Mouse (Mus musculus) limb, embryonic 12.5 days (tissue): ENCODE measurements around the gene Cul9. TPM values are rescaled to one million over a fixed set of nuclear protein-coding genes. Genes with fewer than 3 reads are reported as not detected.
"Not testable (repeated sequence)": the region's sequence is repeated elsewhere in the genome, so short reads cannot be mapped to it uniquely, and the experiment has no call there.

Experiments
- ATAC-seq: fragments of 200-750 bp; cut with Nextera tagmentation; 2 replicates; pipeline ENCODE4 v1.8.0; 2017; ENCODE audit warnings: low read depth, moderate TSS enrichment; ENCODE audit not compliant: insufficient number of reproducible peaks, insufficient read depth, low FRiP score, low TSS enrichment
- H3K27ac ChIP-seq: fragments of 300-500 bp; sonication (generic); 2 replicates; pipeline ENCODE4 v1.5.1; 2016; ENCODE audit warnings: mild to moderate bottlenecking, moderate library complexity
- H3K27me3 ChIP-seq: fragments of 300-500 bp; sonication (generic); 2 replicates; pipeline ENCODE4 v1.6.1; 2016; ENCODE audit warnings: mild to moderate bottlenecking, moderate library complexity
- H3K36me3 ChIP-seq: fragments of 300-500 bp; sonication (generic); 2 replicates; pipeline ENCODE4 v1.6.1; 2016; ENCODE audit warnings: mild to moderate bottlenecking, moderate library complexity
- H3K4me1 ChIP-seq: fragments of 300-500 bp; sonication (generic); replicated peaks from 2 replicates; pipeline ENCODE4 v1.6.1; 2016
- H3K4me2 ChIP-seq: fragments of 300-500 bp; sonication (generic); 2 replicates; pipeline ENCODE4 v1.6.1; 2016; ENCODE audit warnings: mild to moderate bottlenecking, moderate library complexity
- H3K4me3 ChIP-seq: fragments of 300-500 bp; sonication (generic); replicated peaks from 2 replicates; pipeline ENCODE4 v1.5.1; 2016; ENCODE audit warnings: mild to moderate bottlenecking
- H3K9ac ChIP-seq: fragments of 300-500 bp; sonication (generic); replicated peaks from 2 replicates; pipeline ENCODE4 v1.6.1; 2016; ENCODE audit warnings: mild to moderate bottlenecking, moderate library complexity
- H3K9me3 ChIP-seq: fragments of 300-500 bp; sonication (generic); 2 replicates; pipeline ENCODE4 v1.6.1; 2016; ENCODE audit warnings: mild to moderate bottlenecking, moderate library complexity
- WGBS: fragments of 180-500 bp; shearing (Covaris S2); methylation state at CpG from one replicate; pipeline ENCODE4 v1.1.7; 2016; 5-methylcytosine and 5-hydroxymethylcytosine counted together
- polyA plus RNA-seq: library from polyadenylated mRNA; unstranded; fragments of >200 nt; fragmentation: Nextera tagmentation; extraction: Ambion mirVana; gene quantifications from 2 replicates; pipeline ENCODE4 v1.2.1, GENCODE M21; 2016

Cul9 gene
- polyA plus RNA-seq, 1 experiment from 2014 or later, result 8.9 TPM

DNA sequence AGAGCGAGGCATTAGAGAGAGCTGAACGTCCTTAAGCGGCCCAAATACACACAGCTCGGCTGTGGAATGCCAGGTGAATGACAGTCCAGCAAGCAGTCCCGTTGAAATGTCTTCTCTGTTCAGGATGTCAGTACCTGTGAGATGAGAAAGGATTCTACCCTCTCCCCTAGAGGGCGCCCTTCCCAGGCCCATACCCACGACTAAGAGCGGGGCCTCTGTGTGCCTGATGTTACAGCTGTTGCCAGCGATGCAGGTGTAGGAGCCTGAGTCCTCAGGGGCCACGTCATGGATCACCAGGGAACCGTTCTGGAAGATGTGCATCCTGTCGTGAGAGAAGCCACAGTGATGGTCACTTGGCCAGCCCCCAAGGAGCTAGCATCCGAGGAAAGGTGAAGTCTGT, 29.9 kb upstream of the Cul9 start:
- Histone ChIP-seq H3K9ac (no peak overlapping the region), H3K27ac (no peak overlapping the region), H3K36me3 (peaks cover 96% of the 10 kb centered on the region), H3K4me2 (no peak overlapping the region), H3K4me3 (no peak overlapping the region), H3K9me3 (0 out of 2 replicates have a peak, but pooled peaks cover 5% of the 10 kb centered on the region), H3K4me1 (no peaks in the 10 kb centered on the region), H3K27me3 (no peaks in the 10 kb centered on the region)
- WGBS, result 90% methylated on average over 13 of the region's 13 CpGs
- no peak for ATAC-seq

DNA sequence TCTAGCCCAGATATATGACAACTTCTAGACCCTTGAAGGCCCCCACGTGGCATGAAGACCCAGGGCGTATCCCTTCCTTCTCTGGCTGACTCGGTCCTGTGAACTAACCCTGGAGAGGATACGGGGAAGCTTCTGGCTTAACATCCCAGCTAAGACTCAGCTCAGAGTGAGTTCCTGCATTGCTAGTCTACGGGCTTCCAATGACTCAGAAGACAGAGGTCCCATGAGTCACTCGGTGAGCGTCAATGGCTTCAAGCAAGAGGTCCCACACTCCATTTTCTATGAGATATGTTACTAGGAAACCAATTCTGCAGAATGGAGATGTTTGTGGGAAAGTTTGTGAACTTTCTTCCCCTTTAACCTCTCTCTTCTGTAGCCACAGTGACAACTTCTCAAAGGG, 28.3 kb upstream of the Cul9 start:
- H3K4me3 ChIP-seq, result no peak overlapping the region
- H3K9ac ChIP-seq, result no peak overlapping the region
- H3K9me3 ChIP-seq, result no peaks in the 10 kb centered on the region
- peaks cover 96% of the 10 kb centered on the region for H3K36me3 ChIP-seq
- H3K27me3 ChIP-seq, result no peaks in the 10 kb centered on the region
- H3K27ac ChIP-seq, result no peak overlapping the region
- no peak for ATAC-seq
- WGBS, result 92% methylated on average over 7 of the region's 7 CpGs
- no peaks in the 10 kb centered on the region for H3K4me1 ChIP-seq
- H3K4me2 ChIP-seq, result no peak overlapping the region

DNA sequence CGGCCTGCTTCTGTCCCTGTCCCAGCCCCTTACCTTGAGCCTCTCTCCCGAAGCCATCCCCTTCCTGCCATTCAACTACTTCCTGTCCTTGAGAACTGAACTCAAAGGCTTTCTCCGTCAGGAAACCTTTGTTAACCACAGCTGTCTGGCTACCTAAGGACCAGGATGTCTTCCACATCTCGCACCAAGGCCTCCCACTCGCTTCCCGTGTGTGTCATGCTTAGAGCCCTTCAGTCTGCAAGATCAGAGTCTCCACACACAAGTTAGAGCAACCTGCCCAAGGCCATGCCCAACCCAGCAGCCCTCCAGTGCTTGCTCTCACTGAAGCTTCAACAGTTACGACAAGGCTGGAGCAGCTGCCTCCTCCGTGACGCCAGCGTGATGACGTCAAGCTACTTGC, 24.8 kb upstream of the Cul9 start:
- no peak for ATAC-seq
- Histone ChIP-seq H3K27me3 (no peaks in the 10 kb centered on the region), H3K36me3 (peaks cover 97% of the 10 kb centered on the region), H3K27ac (no peak overlapping the region), H3K4me3 (no peak overlapping the region), H3K9me3 (no peaks in the 10 kb centered on the region), H3K9ac (no peak overlapping the region), H3K4me2 (no peak overlapping the region), H3K4me1 (no peaks in the 10 kb centered on the region)
- WGBS, result 93% methylated on average over 11 of the region's 11 CpGs

DNA sequence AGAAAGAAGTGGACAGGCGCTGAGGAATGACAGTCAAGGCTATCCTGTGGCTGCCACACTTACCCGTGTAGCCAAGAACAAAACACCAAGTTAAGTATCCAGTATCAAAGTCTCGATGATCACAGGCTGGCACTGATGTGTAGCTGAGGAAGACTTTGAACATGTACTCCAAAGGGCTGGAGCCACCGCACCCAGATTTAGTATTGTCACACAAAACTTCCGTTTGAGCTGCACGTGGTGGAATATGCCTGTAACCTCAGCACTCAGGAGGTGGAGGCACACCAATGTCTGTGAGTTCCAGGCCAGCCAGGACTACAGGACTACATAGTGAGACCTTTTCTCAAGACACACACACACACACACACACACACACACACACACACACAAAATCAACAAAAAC, 13.0 kb upstream of the Cul9 start:
- Histone ChIP-seq H3K36me3 (peaks cover 14% of the 10 kb centered on the region), H3K9ac (no peak overlapping the region), H3K4me3 (no peak overlapping the region), H3K27me3 (no peaks in the 10 kb centered on the region), H3K4me1 (peaks cover 18% of the 10 kb centered on the region), H3K9me3 (no peaks in the 10 kb centered on the region), H3K4me2 (no peak overlapping the region), H3K27ac (no peak overlapping the region)
- ATAC-seq, result no peak
- 97% methylated on average over 6 of the region's 6 CpGs for WGBS

DNA sequence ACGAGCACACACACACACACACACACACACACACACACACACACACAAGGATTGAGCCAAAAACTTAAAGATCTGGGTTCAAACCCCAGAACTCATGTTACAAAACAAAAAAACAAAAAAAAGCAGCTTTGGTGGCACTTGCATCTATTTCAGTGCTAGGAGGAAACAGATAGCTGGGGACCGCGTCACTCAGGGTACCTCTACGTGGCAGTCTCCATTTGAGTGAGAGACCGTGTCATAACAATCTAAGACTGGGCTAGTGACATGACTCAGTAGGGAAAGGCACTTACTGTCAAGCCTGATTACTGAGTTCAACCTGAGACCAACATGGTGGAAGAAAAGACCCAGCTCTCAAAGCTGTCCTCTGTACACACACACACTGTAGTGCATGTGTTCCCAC, 12.0 kb upstream of the Cul9 start:
- H3K4me1 ChIP-seq, result peaks cover 28% of the 10 kb centered on the region
- no peak for ATAC-seq
- 84% methylated on average over 5 of the region's 5 CpGs for WGBS
- no peak overlapping the region for H3K4me2 ChIP-seq
- peaks cover 4% of the 10 kb centered on the region; the same call in 1 of the 2 replicates for H3K36me3 ChIP-seq
- no peak overlapping the region for H3K4me3 ChIP-seq
- H3K27me3 ChIP-seq, result no peaks in the 10 kb centered on the region
- no peak overlapping the region for H3K9ac ChIP-seq
- H3K9me3 ChIP-seq, result no peaks in the 10 kb centered on the region
- H3K27ac ChIP-seq, result no peak overlapping the region

DNA sequence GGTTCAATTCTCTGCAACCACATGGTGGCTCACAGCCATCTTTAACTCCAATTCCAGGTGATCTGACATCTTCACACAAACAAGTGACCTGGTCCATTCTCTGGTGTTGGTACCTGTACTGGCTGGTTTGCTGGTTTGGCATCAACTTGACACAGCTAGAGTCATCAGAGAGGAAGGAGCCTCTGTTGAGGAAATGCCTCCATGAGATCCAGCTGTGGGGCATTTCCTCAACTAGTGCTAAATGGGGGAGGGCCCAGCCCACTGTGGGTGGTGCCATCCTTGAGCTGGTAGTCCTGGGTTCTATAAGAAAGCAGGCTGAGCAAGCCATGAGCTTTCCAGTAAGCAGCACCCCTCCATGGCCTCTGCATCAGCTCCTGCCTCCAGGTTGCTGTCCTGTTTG, 11.1 kb upstream of the Cul9 start:
- H3K27me3 ChIP-seq, H3K9ac ChIP-seq, H3K4me3 ChIP-seq, H3K36me3 ChIP-seq, H3K9me3 ChIP-seq, ATAC-seq: not testable (repeated sequence)
- Histone ChIP-seq H3K4me1 (peaks cover 36% of the 10 kb centered on the region), H3K27ac (peak overlapping the region; percentile 92; the same call in 1 of the 2 replicates), H3K4me2 (peak overlapping the region; percentile 93; the same call in 1 of the 2 replicates)

DNA sequence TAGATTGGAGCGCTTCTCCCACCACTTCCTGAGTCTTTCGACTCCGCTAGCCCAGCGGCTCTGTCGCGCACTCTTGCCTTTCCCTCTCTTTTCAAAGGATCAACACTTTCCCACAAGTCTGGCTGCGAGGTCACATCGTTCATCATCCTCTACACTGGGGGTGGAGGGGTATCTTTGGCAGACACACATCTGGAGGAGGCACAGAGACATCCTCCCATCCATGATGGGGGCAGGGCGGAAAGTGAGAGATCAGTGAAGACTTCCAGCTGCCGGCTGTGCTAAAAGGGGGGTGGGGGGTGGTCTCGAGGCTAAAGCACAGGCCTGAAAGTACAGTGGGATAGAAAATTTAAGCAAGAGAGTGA, 10.4 kb upstream of the Cul9 start:
- H3K4me3 ChIP-seq, result peak overlapping the region; percentile 99
- H3K9me3 ChIP-seq, result no peaks in the 10 kb centered on the region
- peaks cover 42% of the 10 kb centered on the region for H3K4me1 ChIP-seq
- under 1% methylated on average over 11 of the region's 11 CpGs for WGBS
- peak overlapping the region; percentile 58 for H3K9ac ChIP-seq
- peaks cover 9% of the 10 kb centered on the region for H3K36me3 ChIP-seq
- ATAC-seq, result peak; percentile 2; the same call in 1 of the 2 replicates
- peak overlapping the region; percentile 93 for H3K4me2 ChIP-seq
- no peaks in the 10 kb centered on the region for H3K27me3 ChIP-seq
- peak overlapping the region; percentile 92 for H3K27ac ChIP-seq

DNA sequence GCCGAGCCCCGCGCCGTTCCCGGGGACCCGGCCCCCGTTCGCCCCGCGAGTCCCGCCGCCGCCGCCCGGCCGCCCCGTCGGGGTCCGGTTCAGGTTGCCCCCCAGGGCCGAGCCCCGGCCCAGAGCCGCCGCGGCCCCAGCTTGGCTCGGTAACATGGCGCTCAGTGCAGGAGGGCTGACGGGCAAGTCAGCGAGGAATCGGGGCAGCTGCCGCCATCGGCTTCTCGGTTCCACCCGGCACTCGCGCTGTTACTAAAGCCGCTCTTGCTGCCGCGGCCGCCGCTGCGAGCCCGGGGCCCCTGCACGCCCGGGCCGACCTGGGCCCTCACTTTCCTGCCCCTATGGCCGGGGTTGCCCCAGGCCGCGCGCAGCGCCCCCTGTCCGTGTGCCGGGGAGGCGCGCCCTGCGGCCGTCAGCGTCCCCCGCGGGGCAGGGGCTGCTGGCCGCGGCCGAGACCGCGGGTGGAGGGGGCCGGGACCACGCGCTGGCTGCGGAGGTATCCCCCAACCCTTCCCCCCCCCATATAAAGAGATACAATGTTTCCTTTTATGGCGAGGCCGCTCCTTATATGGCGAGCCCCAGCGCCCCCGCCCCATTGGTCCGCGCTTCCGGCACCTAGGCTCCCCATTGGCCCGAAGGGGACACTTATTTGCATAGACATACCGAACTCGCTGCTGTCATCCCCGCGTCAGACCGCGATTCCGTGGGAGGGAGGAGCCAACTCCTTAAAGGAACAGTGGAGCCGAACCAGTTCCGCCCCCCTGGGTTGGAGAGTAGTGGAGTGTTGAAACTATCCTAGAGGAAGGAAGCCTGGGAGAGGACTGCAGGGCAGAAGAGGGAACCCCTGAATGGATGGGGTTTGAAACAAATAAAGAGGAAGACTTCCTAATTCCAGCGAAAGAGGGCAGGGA, 9.7 kb upstream of the Cul9 start, which contains the start of gene Srf:
Gene Srf, minus strand, starts transcription at position 503 of the 911 bp plus-strand sequence.
- H3K27me3 ChIP-seq, result no peaks in the 10 kb centered on the region
- H3K36me3 ChIP-seq, result peaks cover 15% of the 10 kb centered on the region
- peak; percentile 95 for ATAC-seq
- peak within 1 kb of the TSS; percentile 99 for H3K4me3 ChIP-seq
- no peaks in the 10 kb centered on the region for H3K9me3 ChIP-seq
- H3K4me2 ChIP-seq, result peak within 1 kb of the TSS; percentile 93
- H3K9ac ChIP-seq, result peak within 1 kb of the TSS; percentile 99
- peak within 1 kb of the TSS; percentile 92 for H3K27ac ChIP-seq
- WGBS, result under 1% methylated on average over 77 of the region's 87 CpGs
- H3K4me1 ChIP-seq, result peaks cover 42% of the 10 kb centered on the region

DNA sequence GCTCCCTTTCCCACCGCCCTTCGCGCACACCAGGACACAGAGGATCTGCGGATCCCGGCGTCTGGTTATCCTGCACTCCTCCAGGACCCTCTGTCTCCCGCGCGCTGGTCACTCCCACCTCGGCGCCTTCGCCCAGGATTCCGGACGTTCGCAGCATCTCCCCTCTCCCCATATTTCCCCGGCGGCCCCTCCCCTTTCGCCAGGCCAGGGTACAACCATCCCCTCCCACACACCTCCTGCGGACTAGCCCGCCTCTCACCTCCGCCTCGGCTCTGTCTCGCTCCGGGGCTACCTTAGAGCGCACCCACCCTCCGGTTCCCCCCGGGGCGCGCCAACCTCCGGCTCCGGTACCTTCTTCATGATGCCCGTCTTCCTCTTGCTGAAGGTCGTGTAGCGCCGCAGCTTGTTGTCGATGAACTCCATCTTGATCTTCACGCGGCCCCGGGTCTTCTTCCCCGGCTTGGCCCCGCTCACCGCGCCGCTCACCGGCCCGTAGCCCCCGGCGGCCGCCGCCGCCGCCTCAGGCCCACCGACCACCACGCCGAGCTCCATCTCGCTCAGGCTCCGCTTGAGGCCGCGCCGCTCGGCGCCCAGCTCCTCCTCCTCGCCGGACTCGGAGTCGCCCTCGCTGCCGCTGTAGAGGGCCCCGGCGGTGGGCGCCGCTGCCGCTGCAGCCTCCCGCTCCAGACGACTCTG, 8.9 kb upstream of the Cul9 start:
- no peaks in the 10 kb centered on the region for H3K27me3 ChIP-seq
- peak overlapping the region; percentile 93 for H3K4me2 ChIP-seq
- H3K9ac ChIP-seq, result peak overlapping the region; percentile 99
- H3K36me3 ChIP-seq, result peaks cover 23% of the 10 kb centered on the region
- under 1% methylated on average over 72 of the region's 75 CpGs for WGBS
- peak overlapping the region; percentile 92 for H3K27ac ChIP-seq
- peak overlapping the region; percentile 99 for H3K4me3 ChIP-seq
- ATAC-seq, result no peak
- H3K9me3 ChIP-seq, result no peaks in the 10 kb centered on the region
- peaks cover 42% of the 10 kb centered on the region for H3K4me1 ChIP-seq

DNA sequence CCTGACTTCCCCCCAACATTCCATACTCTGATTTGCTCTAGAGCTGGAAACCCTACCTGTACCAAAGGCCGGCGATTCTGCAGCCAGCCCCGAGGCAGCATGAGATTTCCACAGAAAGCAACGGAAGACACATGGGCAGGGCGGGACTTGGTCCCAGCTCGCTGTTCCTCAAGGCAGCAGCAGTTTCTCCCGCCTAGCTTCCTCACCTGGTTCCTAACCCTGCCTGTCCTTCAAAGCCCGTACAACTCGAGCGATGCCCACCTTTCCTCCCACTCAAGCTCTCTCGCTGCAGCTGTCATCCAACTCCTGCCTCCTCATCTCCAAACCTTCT, 8.4 kb upstream of the Cul9 start:
- Histone ChIP-seq H3K9ac (peak overlapping the region; percentile 99), H3K36me3 (peaks cover 28% of the 10 kb centered on the region), H3K9me3 (no peaks in the 10 kb centered on the region), H3K4me1 (peaks cover 42% of the 10 kb centered on the region), H3K27me3 (no peaks in the 10 kb centered on the region), H3K4me2 (peak overlapping the region; percentile 93), H3K27ac (peak overlapping the region; percentile 92), H3K4me3 (peak overlapping the region; percentile 99)
- 1% methylated on average over 11 of the region's 11 CpGs for WGBS
- no peak for ATAC-seq

DNA sequence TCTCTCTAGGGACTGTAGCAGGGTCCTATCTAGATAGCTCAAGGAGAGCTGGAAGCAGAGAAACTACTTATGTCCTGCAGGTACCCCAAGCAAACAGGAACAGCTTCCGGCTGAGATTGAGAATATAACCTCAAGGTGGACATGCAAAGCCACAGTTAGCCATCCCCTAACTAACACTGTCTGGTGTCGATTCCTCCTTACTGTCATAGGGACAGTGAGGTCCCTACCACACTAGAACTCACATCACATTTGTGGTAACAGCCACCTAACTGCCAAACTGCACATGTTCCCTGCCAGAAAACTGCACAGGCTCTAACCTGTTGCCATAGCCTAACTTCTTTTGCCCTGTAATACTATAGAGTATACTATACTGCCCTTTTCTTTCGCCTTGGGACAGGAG, 7.7 kb upstream of the Cul9 start:
- peaks cover 42% of the 10 kb centered on the region for H3K4me1 ChIP-seq
- H3K27ac ChIP-seq, result no peak overlapping the region
- H3K4me3 ChIP-seq, result peak overlapping the region; percentile 99
- H3K36me3 ChIP-seq, result peaks cover 33% of the 10 kb centered on the region
- H3K27me3 ChIP-seq, result no peaks in the 10 kb centered on the region
- H3K9me3 ChIP-seq, result no peaks in the 10 kb centered on the region
- H3K9ac ChIP-seq, result peak overlapping the region; percentile 45; the same call in 1 of the 2 replicates
- ATAC-seq, result no peak
- H3K4me2 ChIP-seq, result peak overlapping the region; percentile 93
- WGBS, result 63% methylated on average over 3 of the region's 3 CpGs
